Mouse (Mus musculus): ENCODE results near the gene Pdik1l. TPM values are rescaled to one million over a fixed set of nuclear protein-coding genes. Genes with fewer than 3 reads are reported as not detected.

The Pdik1l gene
- total and polyA plus RNA-seq, 3 experiments = 12.1 to 14.6 (median 13.7) TPM

DNA sequence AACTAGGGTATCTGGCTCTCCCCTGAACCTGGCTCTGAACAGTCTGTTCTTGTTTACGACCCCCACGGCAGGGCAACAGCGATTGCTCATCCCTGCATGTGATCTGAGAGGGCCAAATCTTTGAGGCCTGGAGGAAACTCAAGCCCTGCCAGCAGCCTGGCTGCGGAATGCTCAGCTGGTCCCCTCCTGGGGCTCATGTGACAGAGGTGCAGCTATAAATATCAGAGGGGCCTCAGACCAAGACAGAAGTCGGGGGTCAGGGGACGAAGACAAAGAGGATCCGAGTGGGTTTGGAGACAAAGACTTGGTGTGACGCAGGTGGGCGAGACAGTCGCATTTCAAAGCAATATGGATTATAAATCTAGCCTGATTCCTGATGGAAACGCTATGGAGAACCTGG lies 27.2 kb upstream of the Pdik1l start, which contains the start of gene Trim63:
Gene Trim63, plus strand, starts transcription at position 245 of the 400 bp plus-strand sequence.
- Histone ChIP-seq H3K9me3 (replicated peaks; ENCODE audit: low read length) (no peaks in the 10 kb centered on the region), H3K4me3 (replicated peaks in 1 of 3; ENCODE audit: low read depth in 2 of 3, low read length in 2 of 3, poor library complexity in 1 of 3) (no peak within 1 kb of the TSS), H3K4me1 (ENCODE audit: control insufficient read depth in 1 of 2, insufficient read depth in 2 of 2) (peaks cover 11 to 45% of the 10 kb centered on the region in 2 experiments), H3K27me3 (replicated peaks) (no peaks in the 10 kb centered on the region), H3K9ac (ENCODE audit: insufficient read depth, low read depth) (no peak within 1 kb of the TSS), H3K36me3 (replicated peaks in 1 of 2; ENCODE audit: control insufficient read depth in 1 of 2, insufficient read depth in 1 of 2, low read length in 1 of 2) (no peaks in the 10 kb centered on the region), H3K79me2 (replicated peaks; ENCODE audit: control insufficient read depth, extremely low read depth, insufficient read depth, poor library complexity, severe bottlenecking) (no peaks in the 10 kb centered on the region), H3K4me2 (ENCODE audit: insufficient read depth, low read depth, poor library complexity, severe bottlenecking) (no peak within 1 kb of the TSS), H3K27ac (ENCODE audit: insufficient read depth, low read depth) (no peak within 1 kb of the TSS)
- DNase-seq (ENCODE audit: extremely low read depth) = no peak
- no peak for TF ChIP-seq MXI1 (IDR thresholded peaks at IDR 0.05; ENCODE audit: low read depth, low read length)
- TF ChIP-seq POLR2AphosphoS2 (IDR thresholded peaks at IDR 0.05; ENCODE audit: low read depth, low read length) = no peak
- TF ChIP-seq MAZ (IDR thresholded peaks at IDR 0.05; ENCODE audit: low read depth, low read length) = no peak
- no peak for TF ChIP-seq UBTF (IDR thresholded peaks at IDR 0.05; ENCODE audit: low read depth, low read length)
- no peak for TF ChIP-seq E2F4 (IDR thresholded peaks at IDR 0.05; ENCODE audit: insufficient replicate concordance, low read depth, low read length)
- TF ChIP-seq SMC3 (IDR thresholded peaks at IDR 0.05; ENCODE audit: low read depth, low read length) = no peak
- no peak for TF ChIP-seq IRF4 (IDR thresholded peaks at IDR 0.05; ENCODE audit: low read depth, low read length)
- no peak for TF ChIP-seq RCOR1 (conservative IDR thresholded peaks at IDR 0.05; ENCODE audit: low read depth, low read length)
- no peak for TF ChIP-seq RAD21 (IDR thresholded peaks at IDR 0.05; ENCODE audit: low read depth, low read length)
- TF ChIP-seq CHD1 (IDR thresholded peaks at IDR 0.05; ENCODE audit: low read depth, low read length) = no peak
- no peak for TF ChIP-seq BHLHE40 (IDR thresholded peaks at IDR 0.05; ENCODE audit: low read depth, low read length)
- dilution Hi-C loops (cut with MboI; ENCODE audit: extremely low pct_ligation_motif_present, extremely low pct_unique_long_range_greater_than_20kb, low sequenced_read_pairs) (no loop called here), in situ Hi-C loops (cut with MboI; ENCODE audit: low pct_ligation_motif_present, low pct_unique_long_range_greater_than_20kb, low sequenced_read_pairs) (no loop called here)

- in situ Hi-C loops (cut with MboI; ENCODE audit: low pct_ligation_motif_present, low pct_unique_long_range_greater_than_20kb, low sequenced_read_pairs) (no loop called here), dilution Hi-C loops (cut with MboI; ENCODE audit: extremely low pct_ligation_motif_present, extremely low pct_unique_long_range_greater_than_20kb, low sequenced_read_pairs) (no loop called here)
- H3K4me2 ChIP-seq (ENCODE audit: insufficient read depth, low read depth, poor library complexity, severe bottlenecking) = no peak overlapping the region
- no peak overlapping the region for H3K4me3 ChIP-seq (replicated peaks in 1 of 3; ENCODE audit: low read depth in 2 of 3, low read length in 2 of 3, poor library complexity in 1 of 3)
- DNase-seq (ENCODE audit: extremely low read depth) = no peak
- H3K9me3 ChIP-seq (replicated peaks; ENCODE audit: low read length) = no peaks in the 10 kb centered on the region
- H3K4me1 ChIP-seq (ENCODE audit: control insufficient read depth in 1 of 2, insufficient read depth in 2 of 2) = peaks cover 7 to 38% of the 10 kb centered on the region in 2 experiments
- no peaks in the 10 kb centered on the region for H3K36me3 ChIP-seq (replicated peaks in 1 of 2; ENCODE audit: control insufficient read depth in 1 of 2, insufficient read depth in 1 of 2, low read length in 1 of 2)
- H3K9ac ChIP-seq (ENCODE audit: insufficient read depth, low read depth) = no peak overlapping the region
- H3K27ac ChIP-seq (ENCODE audit: insufficient read depth, low read depth) = no peak overlapping the region
- TF ChIP-seq NRF1 (IDR thresholded peaks at IDR 0.05; ENCODE audit: low read depth, low read length) (no peak), IRF4 (IDR thresholded peaks at IDR 0.05; ENCODE audit: low read depth, low read length) (no peak), UBTF (IDR thresholded peaks at IDR 0.05; ENCODE audit: low read depth, low read length) (no peak), ETS1 (conservative IDR thresholded peaks at IDR 0.05; ENCODE audit: low read depth, low read length) (no peak), MAX (IDR thresholded peaks at IDR 0.05; ENCODE audit: low read length) (no peak), KAT2A (IDR thresholded peaks at IDR 0.05; ENCODE audit: insufficient replicate concordance, low read length) (no peak), MYC (IDR thresholded peaks at IDR 0.05; ENCODE audit: low read depth, low read length) (no peak), USF1 (IDR thresholded peaks at IDR 0.05; ENCODE audit: low read depth, low read length) (no peak), ZC3H11A (IDR thresholded peaks at IDR 0.05; ENCODE audit: low read depth, low read length) (no peak), GABPA (IDR thresholded peaks at IDR 0.05; ENCODE audit: insufficient replicate concordance, low read depth, low read length) (no peak), PAX5 (IDR thresholded peaks at IDR 0.05; ENCODE audit: low read length) (no peak), E2F4 (IDR thresholded peaks at IDR 0.05; ENCODE audit: insufficient replicate concordance, low read depth, low read length) (no peak)
- no peaks in the 10 kb centered on the region for H3K27me3 ChIP-seq (replicated peaks)
- no peaks in the 10 kb centered on the region for H3K79me2 ChIP-seq (replicated peaks; ENCODE audit: control insufficient read depth, extremely low read depth, insufficient read depth, poor library complexity, severe bottlenecking)
Measured at GRCm38 (mm10) chr4:134314081-134314655, 26.5 kb upstream of the Pdik1l start.

Data from CH12.LX (cell line).